Mouse (Mus musculus) forebrain, embryonic 12.5 days (tissue): ENCODE results near the gene Dynlt1f. TPM values are rescaled to one million over a fixed set of nuclear protein-coding genes. Genes with fewer than 3 reads are reported as not detected.
"Not testable (repeated sequence)": the region's sequence is repeated elsewhere in the genome, so short reads cannot be mapped to it uniquely, and the experiment has no call there.

Experiments used
- ATAC-seq: fragments of 200-750 bp; cut with Nextera tagmentation; 2 replicates; pipeline ENCODE4 v1.8.0; 2017; ENCODE audit warnings: moderate TSS enrichment; ENCODE audit not compliant: low FRiP score
- H3K27ac ChIP-seq: fragments of 300-500 bp; sonication (generic); 2 replicates; pipeline ENCODE4 v1.5.1; 2016; ENCODE audit warnings: mild to moderate bottlenecking
- H3K27me3 ChIP-seq: fragments of 300-500 bp; sonication (generic); 2 replicates; pipeline ENCODE4 v1.6.1; 2016; ENCODE audit warnings: mild to moderate bottlenecking
- H3K36me3 ChIP-seq: fragments of 300-500 bp; sonication (generic); replicated peaks from 2 replicates; pipeline ENCODE4 v1.6.1; 2016; ENCODE audit warnings: mild to moderate bottlenecking
- H3K4me1 ChIP-seq: fragments of 300-500 bp; sonication (generic); 2 replicates; pipeline ENCODE4 v1.6.1; 2016
- H3K4me2 ChIP-seq: fragments of 300-500 bp; sonication (generic); 2 replicates; pipeline ENCODE4 v1.6.1; 2016; ENCODE audit warnings: mild to moderate bottlenecking, moderate library complexity
- H3K4me3 ChIP-seq: fragments of 300-500 bp; sonication (generic); replicated peaks from 2 replicates; pipeline ENCODE4 v1.5.1; 2016; ENCODE audit warnings: mild to moderate bottlenecking
- H3K9ac ChIP-seq: fragments of 300-500 bp; sonication (generic); 2 replicates; pipeline ENCODE4 v1.6.1; 2016; ENCODE audit warnings: mild to moderate bottlenecking
- H3K9me3 ChIP-seq: fragments of 300-500 bp; sonication (generic); 2 replicates; pipeline ENCODE4 v1.6.1; 2016
- WGBS: fragments of 180-500 bp; shearing (Covaris S2); methylation state at CpG from one replicate; pipeline ENCODE4 v1.1.7; 2016; 5-methylcytosine and 5-hydroxymethylcytosine counted together
- polyA plus RNA-seq: library from polyadenylated mRNA; unstranded; fragments of >200 nt; fragmentation: Nextera tagmentation; extraction: Ambion mirVana; gene quantifications from 2 replicates; pipeline ENCODE4 v1.2.1, GENCODE M21; 2016

The Dynlt1f gene
- polyA plus RNA-seq, 1 experiment from 2014 or later: 293 TPM

GRCm38 (mm10) chr17:6653341-6653946 is 2.3 kb downstream of the Dynlt1f start:
- H3K4me3 ChIP-seq, H3K9ac ChIP-seq, H3K27ac ChIP-seq, H3K27me3 ChIP-seq, H3K9me3 ChIP-seq, ATAC-seq, H3K4me1 ChIP-seq, H3K4me2 ChIP-seq, H3K36me3 ChIP-seq: not testable (repeated sequence)
- WGBS: 85% methylated on average over 4 of the region's 5 CpGs

- H3K36me3 ChIP-seq, ATAC-seq, H3K4me1 ChIP-seq, H3K4me2 ChIP-seq, H3K27me3 ChIP-seq, H3K27ac ChIP-seq, H3K4me3 ChIP-seq, H3K9ac ChIP-seq, H3K9me3 ChIP-seq: not testable (repeated sequence)
- 88% methylated on average over 5 of the region's 7 CpGs for WGBS
These were observed 4.7 kb downstream of the Dynlt1f start for GRCm38 (mm10) chr17:6650904-6651565.

GRCm38 (mm10) chr17:6647452-6647851 is 8.2 kb downstream of the Dynlt1f start:
- WGBS: 97% methylated on average over 3 of the region's 3 CpGs
- ATAC-seq: not testable (repeated sequence)

GRCm38 (mm10) chr17:6646841-6647240 is 8.9 kb downstream of the Dynlt1f start:
- not testable (repeated sequence) for H3K36me3 ChIP-seq, ATAC-seq, H3K4me3 ChIP-seq, H3K9me3 ChIP-seq, H3K4me1 ChIP-seq, H3K4me2 ChIP-seq, H3K27ac ChIP-seq, H3K27me3 ChIP-seq, H3K9ac ChIP-seq
- WGBS: 97% methylated on average over 8 of the region's 8 CpGs

More at GRCm38 (mm10) chr17:6647452-6647851, 8.2 kb downstream of the Dynlt1f start:
- not testable (repeated sequence) for H3K27me3 ChIP-seq, H3K9ac ChIP-seq, H3K4me2 ChIP-seq, H3K36me3 ChIP-seq, H3K4me1 ChIP-seq, H3K27ac ChIP-seq, H3K9me3 ChIP-seq, H3K4me3 ChIP-seq

- whole genome bisulfite sequencing: 87% methylated on average over 4 of the region's 4 CpGs
- H3K4me2 ChIP-seq, H3K9me3 ChIP-seq, H3K27ac ChIP-seq, H3K4me1 ChIP-seq, H3K9ac ChIP-seq, H3K36me3 ChIP-seq, ATAC-seq, H3K27me3 ChIP-seq, H3K4me3 ChIP-seq: not testable (repeated sequence)
These were observed 10.0 kb downstream of the Dynlt1f start for GRCm38 (mm10) chr17:6645668-6646067.

- not testable (repeated sequence) for H3K36me3 ChIP-seq, ATAC-seq, H3K27ac ChIP-seq, H3K4me3 ChIP-seq, H3K27me3 ChIP-seq, H3K9ac ChIP-seq, H3K4me1 ChIP-seq, H3K9me3 ChIP-seq, H3K4me2 ChIP-seq
- 89% methylated on average over 4 of the region's 4 CpGs for WGBS
These were observed 11.0 kb downstream of the Dynlt1f start for GRCm38 (mm10) chr17:6644673-6645072.

- ATAC-seq: not testable (repeated sequence)
These were observed 11.5 kb downstream of the Dynlt1f start for GRCm38 (mm10) chr17:6644210-6644609.

GRCm38 (mm10) chr17:6640771-6641429 is 14.8 kb downstream of the Dynlt1f start:
- not testable (repeated sequence) for H3K9ac ChIP-seq, H3K4me3 ChIP-seq, H3K4me2 ChIP-seq, H3K27ac ChIP-seq, H3K36me3 ChIP-seq, H3K4me1 ChIP-seq, ATAC-seq, H3K27me3 ChIP-seq, H3K9me3 ChIP-seq
- 83% methylated on average over 14 of the region's 14 CpGs for WGBS

More at GRCm38 (mm10) chr17:6644210-6644609, 11.5 kb downstream of the Dynlt1f start:
- not testable (repeated sequence) for H3K9ac ChIP-seq, H3K9me3 ChIP-seq, H3K27me3 ChIP-seq, H3K4me2 ChIP-seq, H3K36me3 ChIP-seq, H3K27ac ChIP-seq, H3K4me1 ChIP-seq, H3K4me3 ChIP-seq
- whole genome bisulfite sequencing: 96% methylated on average over 9 of the region's 9 CpGs

- not testable (repeated sequence) for H3K4me1 ChIP-seq, H3K9ac ChIP-seq, H3K9me3 ChIP-seq, H3K36me3 ChIP-seq, H3K27ac ChIP-seq, H3K4me3 ChIP-seq, H3K4me2 ChIP-seq, H3K27me3 ChIP-seq, ATAC-seq
- WGBS: 86% methylated on average over 10 of the region's 10 CpGs
These were observed 15.6 kb downstream of the Dynlt1f start for GRCm38 (mm10) chr17:6640044-6640637.

- H3K36me3 ChIP-seq, H3K27me3 ChIP-seq, H3K9ac ChIP-seq, H3K9me3 ChIP-seq, H3K4me1 ChIP-seq, H3K4me2 ChIP-seq, ATAC-seq, H3K27ac ChIP-seq, H3K4me3 ChIP-seq: not testable (repeated sequence)
- WGBS: 93% methylated on average over 16 of the region's 21 CpGs
These were observed 16.2 kb downstream of the Dynlt1f start for GRCm38 (mm10) chr17:6639486-6639885.

- H3K9me3 ChIP-seq, H3K27ac ChIP-seq, H3K27me3 ChIP-seq, H3K9ac ChIP-seq, H3K4me1 ChIP-seq, ATAC-seq, H3K4me2 ChIP-seq, H3K36me3 ChIP-seq, H3K4me3 ChIP-seq: not testable (repeated sequence)
- 87% methylated on average over 8 of the region's 8 CpGs for WGBS
These were observed 17.3 kb downstream of the Dynlt1f start for GRCm38 (mm10) chr17:6638444-6638843.

GRCm38 (mm10) chr17:6637434-6637833 is 18.3 kb downstream of the Dynlt1f start:
- not testable (repeated sequence) for H3K27me3 ChIP-seq, H3K27ac ChIP-seq, H3K9ac ChIP-seq, H3K9me3 ChIP-seq, H3K4me3 ChIP-seq, ATAC-seq, H3K36me3 ChIP-seq, H3K4me2 ChIP-seq, H3K4me1 ChIP-seq
- 98% methylated on average over 4 of the region's 4 CpGs for WGBS
